Mouse (Mus musculus): Measurements from ENCODE around the gene H2-T24. TPM values are rescaled to one million over a fixed set of nuclear protein-coding genes. Genes with fewer than 3 reads are reported as not detected.
A peak's percentile ranks its signal among the peaks of the same experiment; 100 is the strongest.
"Not testable (repeated sequence)": the region's sequence is repeated elsewhere in the genome, so short reads cannot be mapped to it uniquely, and the experiment has no call there.

The H2-T24 gene
- polyA plus RNA-seq, 1 experiment = 56.0 TPM

DNA sequence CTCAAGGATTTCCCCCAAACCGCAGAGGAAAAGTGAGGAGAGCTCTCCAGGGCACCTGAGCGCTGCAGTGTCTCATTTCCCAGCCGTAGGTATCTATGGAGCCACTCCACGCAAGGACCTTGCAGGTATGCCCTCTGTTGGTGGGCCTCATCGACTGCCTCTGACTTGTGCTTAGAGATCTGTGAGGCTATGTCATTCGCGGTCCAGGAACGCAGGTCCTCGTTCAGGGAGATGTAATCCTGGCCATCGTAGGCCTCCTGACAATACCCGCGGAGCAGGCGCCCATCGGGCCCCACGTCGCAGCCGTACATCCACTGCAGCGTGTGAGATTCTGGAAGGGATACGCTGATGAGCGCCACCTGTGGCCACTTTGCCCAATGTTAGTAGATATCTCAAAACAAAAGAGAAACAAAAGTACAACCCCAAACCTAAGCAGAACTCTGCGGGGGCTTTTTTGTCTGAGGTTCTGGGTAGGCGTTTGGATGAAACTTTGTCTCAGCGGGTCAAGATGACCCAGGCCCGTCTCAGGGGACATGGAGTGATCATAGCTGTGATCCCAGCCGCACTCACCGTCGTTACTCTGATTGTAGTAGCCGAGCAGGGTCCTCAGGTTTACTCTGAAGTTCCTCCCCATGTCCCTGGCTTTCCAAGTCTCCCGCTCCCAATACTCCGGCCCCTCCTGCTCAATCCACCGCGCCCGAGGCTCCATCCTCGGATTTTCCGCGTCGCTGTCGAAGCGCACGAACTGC is 11.4 kb upstream of the H2-T24 start:
- peak overlapping the region; percentile 19; the same call in 1 of the 2 replicates for H3K27ac ChIP-seq (ENCODE audit: insufficient read depth, low read depth, low read length)
- peak overlapping the region; percentile 75 for H3K4me3 ChIP-seq (ENCODE audit: insufficient read depth, low read length)
- peak; percentile 30; the same call in 1 of the 2 replicates for TF ChIP-seq CTCF (IDR thresholded peaks at IDR 0.05; ENCODE audit: low read depth, low read length)
- H3K4me1 ChIP-seq (ENCODE audit: control insufficient read depth, insufficient read depth, low read length) = not testable (repeated sequence)

DNA sequence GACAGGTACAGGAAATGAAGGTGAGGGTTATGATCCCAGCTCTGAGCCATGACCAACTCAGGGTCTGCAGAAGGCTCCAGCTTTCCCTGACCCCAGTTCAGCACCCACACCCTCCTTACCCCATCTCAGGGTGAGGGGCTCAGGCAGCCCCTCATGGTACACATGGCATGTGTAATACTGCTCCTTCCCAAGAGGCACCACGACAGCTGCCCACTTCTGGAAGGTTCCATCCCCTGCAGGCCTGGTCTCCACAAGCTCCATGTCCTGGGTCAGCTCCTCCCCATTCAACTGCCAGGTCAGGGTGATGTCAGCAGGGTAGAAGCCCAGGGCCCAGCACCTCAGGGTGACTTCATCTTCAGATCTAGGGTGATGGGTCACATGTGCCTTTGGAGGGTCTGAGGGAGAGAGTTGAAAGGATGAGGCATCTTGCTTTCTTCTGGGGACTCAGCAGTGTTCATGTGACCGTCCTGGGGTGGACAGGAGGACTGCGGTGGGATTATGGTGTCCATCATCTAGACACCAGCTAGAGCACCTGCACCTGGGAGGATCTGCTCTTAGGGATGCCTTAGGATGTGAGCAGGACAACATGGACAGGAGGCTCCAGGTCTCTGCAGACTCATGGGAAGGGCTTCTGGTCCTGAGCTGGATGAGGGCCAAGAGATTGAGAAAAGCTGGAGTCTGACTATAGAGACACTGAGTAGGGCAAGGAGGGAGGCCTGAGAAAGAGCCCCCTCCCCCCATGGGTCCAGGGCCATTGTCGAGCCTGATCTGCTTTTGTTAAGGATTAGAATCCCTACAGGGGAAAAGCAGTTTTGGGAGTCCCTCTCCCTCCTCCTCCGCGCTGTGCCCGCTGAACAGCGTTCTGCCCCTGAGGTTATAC is 10.6 kb upstream of the H2-T24 start:
- H3K27ac ChIP-seq (ENCODE audit: insufficient read depth, low read depth, low read length); H3K4me1 ChIP-seq (ENCODE audit: control insufficient read depth, insufficient read depth, low read length): not testable (repeated sequence)
- peak overlapping the region; percentile 75; the same call in 1 of the 2 replicates for H3K4me3 ChIP-seq (ENCODE audit: insufficient read depth, low read length)

DNA sequence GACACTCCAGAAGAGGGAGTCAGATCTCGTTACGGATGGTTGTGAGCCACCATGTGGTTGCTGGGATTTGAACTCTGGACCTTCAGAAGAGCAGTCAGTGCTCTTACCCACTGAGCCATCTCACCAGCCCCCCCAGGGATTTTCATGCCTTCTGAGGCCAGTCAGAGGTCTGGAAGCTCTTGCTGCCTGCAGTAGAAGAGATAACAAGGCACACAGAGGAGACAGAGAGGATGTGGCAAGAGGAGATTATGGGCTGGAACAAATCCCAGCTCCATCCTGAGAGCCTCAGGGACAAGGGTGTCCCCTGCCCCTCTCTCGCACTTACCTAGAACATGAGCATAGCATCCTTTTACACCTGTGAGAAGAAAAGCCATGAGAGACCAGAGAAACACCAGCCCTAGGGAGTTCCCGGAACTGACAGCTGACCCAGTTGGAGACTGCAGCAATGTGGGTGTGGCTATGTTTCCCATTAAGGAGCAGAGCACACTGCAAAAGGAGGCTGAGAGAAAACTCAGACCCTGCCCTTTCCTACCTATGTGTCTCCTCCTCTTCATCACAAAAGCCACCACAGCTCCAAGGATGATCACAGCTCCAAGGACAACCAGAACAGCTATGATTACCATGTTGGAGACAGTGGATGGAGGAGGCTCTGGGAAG is 9.8 kb upstream of the H2-T24 start:
- not testable (repeated sequence) for H3K4me1 ChIP-seq (ENCODE audit: control insufficient read depth, insufficient read depth, low read length); H3K4me3 ChIP-seq (ENCODE audit: insufficient read depth, low read length); H3K27ac ChIP-seq (ENCODE audit: insufficient read depth, low read depth, low read length)

DNA sequence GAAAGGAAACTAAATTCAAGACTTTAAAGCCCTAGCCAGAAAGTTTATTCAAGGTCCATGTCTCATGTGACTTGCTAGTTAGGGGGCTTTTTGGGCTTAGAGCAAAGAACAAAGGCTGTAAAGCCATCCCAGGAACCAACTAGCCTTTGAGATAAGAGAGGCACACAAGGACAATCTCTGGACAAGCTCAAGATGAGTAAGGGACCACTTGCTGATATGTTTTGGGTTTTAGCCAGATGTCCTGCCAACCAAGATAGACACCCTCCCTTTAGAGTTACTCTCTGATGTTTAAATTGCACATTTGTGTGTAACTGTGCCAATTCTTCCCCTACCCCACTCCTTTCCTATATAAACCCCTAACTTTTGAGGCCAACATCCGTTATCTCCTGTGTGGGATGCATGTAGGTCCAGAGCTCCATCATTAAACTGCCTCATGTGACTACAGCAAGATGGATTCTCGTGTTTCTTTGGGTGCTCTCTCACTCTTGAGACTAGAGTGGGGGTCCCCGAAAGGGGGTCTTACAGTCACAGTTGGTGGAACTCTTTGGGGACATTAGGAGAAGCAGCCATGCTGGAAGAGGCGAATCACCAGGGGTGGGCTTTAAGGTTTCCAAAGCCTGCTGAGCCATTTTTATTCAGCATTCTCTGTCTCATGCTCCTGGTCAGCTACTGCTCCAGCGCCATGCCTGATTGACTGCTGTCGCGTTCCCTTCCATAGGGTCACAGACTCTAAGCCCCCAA is 8.7 kb upstream of the H2-T24 start:
- Histone ChIP-seq H3K4me3 (ENCODE audit: insufficient read depth, low read length) (no peak overlapping the region), H3K4me1 (ENCODE audit: control insufficient read depth, insufficient read depth, low read length) (peaks cover 14% of the 10 kb centered on the region), H3K27ac (ENCODE audit: insufficient read depth, low read depth, low read length) (no peak overlapping the region)
- no peak for TF ChIP-seq CTCF (IDR thresholded peaks at IDR 0.05; ENCODE audit: low read depth, low read length)

DNA sequence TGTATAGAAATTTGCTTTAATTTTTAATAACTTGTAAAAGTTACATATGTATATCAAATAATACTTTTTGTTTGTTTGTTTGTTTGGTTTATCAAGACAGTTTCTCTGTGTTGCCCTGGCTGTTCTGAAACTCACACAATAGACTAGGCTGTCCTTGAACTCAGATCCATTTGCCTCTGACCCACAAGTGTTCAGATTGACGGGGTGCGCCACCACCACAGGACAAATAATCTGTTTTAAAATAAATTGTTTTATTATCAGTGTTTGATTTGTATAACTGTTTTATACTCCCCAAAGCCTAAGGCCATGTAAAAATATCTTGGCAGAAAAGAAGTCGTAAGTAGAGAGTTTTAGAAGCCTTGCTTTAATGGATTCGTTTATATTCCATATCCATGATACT is 7.3 kb upstream of the H2-T24 start:
- no peak overlapping the region for H3K27ac ChIP-seq (ENCODE audit: insufficient read depth, low read depth, low read length)
- TF ChIP-seq CTCF (IDR thresholded peaks at IDR 0.05; ENCODE audit: low read depth, low read length) (no peak), POLR2A (IDR thresholded peaks at IDR 0.05; ENCODE audit: borderline replicate concordance, low read depth, low read length) (no peak)
- H3K4me3 ChIP-seq (ENCODE audit: insufficient read depth, low read length) = no peak overlapping the region
- peaks cover 25% of the 10 kb centered on the region for H3K4me1 ChIP-seq (ENCODE audit: control insufficient read depth, insufficient read depth, low read length)

DNA sequence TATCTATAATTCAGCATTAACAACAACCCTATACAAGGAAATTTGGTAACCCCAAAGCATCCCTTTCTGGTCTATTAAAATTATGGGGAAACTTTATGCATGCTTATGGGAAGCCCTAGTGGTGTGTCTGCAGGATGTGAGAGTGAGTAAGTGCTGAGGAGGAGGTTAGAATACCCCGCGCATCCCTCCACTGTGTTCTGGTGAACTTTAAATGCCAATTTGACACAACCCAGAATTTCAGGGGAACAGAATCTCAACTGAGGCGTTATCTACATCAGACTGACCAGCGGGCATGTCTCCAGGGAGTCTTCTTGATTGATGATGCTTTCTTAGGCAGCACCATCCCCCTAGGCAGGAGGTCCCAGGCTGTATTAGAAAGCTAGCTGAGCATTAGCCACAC is 5.5 kb upstream of the H2-T24 start:
- Histone ChIP-seq H3K4me1 (ENCODE audit: control insufficient read depth, insufficient read depth, low read length) (peaks cover 31% of the 10 kb centered on the region), H3K27ac (ENCODE audit: insufficient read depth, low read depth, low read length) (no peak overlapping the region), H3K4me3 (ENCODE audit: insufficient read depth, low read length) (no peak overlapping the region)
- TF ChIP-seq POLR2A (IDR thresholded peaks at IDR 0.05; ENCODE audit: borderline replicate concordance, low read depth, low read length) = no peak
- TF ChIP-seq CTCF (IDR thresholded peaks at IDR 0.05; ENCODE audit: low read depth, low read length) = no peak

DNA sequence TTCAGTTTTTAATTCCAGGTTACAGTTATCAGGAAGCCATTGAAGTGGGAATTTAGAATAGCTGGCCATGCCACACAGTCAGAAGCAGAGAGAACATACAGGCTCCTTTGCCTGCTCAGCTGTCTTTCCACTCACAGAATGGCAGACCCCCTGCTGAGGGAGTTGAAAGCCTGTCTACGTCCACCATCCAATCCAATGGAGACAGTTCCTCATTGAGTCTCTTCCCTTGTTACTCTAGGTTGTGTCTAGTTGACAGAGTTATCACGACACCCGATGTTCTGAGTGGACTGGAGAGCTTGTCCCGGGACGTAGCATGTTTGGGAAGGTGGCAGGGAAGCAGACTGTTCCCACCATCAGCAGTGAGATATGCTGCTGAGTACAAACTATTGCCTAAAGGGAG is 4.8 kb upstream of the H2-T24 start:
- no peak overlapping the region for H3K4me3 ChIP-seq (ENCODE audit: insufficient read depth, low read length)
- H3K27ac ChIP-seq (ENCODE audit: insufficient read depth, low read depth, low read length) = no peak overlapping the region
- TF ChIP-seq POLR2A (IDR thresholded peaks at IDR 0.05; ENCODE audit: borderline replicate concordance, low read depth, low read length) (no peak), CTCF (IDR thresholded peaks at IDR 0.05; ENCODE audit: low read depth, low read length) (no peak)

DNA sequence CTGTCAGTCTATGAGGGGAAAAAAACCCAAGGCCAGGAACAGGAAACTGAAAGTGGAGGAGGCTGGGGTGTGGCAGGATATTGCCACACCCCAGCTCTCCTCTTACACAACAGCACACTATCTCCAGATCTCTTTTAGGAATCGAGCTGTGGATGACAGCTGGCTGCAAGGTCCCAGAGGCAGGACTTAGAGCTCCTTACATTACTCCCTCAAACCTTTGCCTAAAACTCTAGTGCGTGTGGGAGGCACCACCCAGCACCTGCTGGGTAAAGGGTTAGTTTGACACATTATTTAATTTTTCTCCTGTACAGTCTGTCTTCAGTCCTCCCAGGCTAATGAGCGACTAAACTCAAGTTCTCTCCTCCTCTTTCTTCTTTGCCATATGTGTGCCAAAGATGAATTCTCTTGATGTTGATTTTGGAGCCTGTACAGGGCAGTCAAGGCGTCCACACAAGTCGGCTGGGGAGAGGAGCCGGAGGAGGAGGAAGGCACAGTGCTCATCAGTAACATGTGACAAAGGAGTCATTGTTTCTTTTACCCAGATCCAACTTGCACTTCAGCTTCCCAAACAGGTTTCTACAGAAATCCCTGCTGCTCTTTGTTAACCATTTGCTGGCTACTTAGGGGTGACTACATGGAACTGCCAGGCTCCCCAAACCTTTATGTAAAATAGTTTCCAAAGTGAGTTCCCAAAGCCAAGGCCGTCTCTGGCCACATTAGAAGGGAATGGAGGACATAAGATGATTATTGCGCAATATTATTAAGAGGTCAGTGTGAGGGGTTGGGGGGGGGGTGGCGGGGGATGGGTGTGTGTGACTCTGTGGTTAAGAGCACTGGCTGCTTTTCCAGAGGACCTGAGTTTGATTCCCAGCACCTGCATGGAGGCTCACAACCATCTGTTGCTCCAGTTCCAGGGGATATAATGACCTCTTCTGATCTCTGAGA is 3.6 kb upstream of the H2-T24 start:
- Histone ChIP-seq H3K4me3 (ENCODE audit: insufficient read depth, low read length) (peak overlapping the region; percentile 39), H3K27ac (ENCODE audit: insufficient read depth, low read depth, low read length) (peak overlapping the region; percentile 98), H3K4me1 (ENCODE audit: control insufficient read depth, insufficient read depth, low read length) (peaks cover 35% of the 10 kb centered on the region)
- TF ChIP-seq CTCF (IDR thresholded peaks at IDR 0.05; ENCODE audit: low read depth, low read length) = no peak
- no peak for TF ChIP-seq POLR2A (IDR thresholded peaks at IDR 0.05; ENCODE audit: borderline replicate concordance, low read depth, low read length)

More for the DNA sequence above, 4.8 kb upstream of the H2-T24 start:
- H3K4me1 ChIP-seq (ENCODE audit: control insufficient read depth, insufficient read depth, low read length) = peaks cover 32% of the 10 kb centered on the region

DNA sequence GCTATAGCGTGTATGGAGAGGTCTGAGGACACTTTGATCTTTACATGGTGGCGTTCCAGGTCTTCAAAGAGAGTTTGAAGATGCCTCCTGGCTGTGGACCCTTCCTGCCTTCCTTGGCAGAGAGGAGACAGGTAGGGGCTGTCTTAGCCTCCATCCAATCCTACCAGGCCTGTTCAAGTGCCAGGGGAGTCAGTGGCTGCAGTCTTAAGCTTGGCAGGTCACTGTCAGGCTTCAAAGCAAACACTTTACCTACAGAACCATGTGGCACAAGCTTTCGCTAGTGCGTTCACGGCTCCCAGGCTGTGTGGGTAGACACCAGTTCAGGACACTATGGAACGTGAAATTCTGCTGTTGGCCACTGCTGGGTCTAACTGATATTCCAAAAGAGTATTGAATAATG is 2.6 kb upstream of the H2-T24 start:
- peak overlapping the region; percentile 55; the same call in 1 of the 2 replicates for H3K27ac ChIP-seq (ENCODE audit: insufficient read depth, low read depth, low read length)
- peaks cover 35% of the 10 kb centered on the region for H3K4me1 ChIP-seq (ENCODE audit: control insufficient read depth, insufficient read depth, low read length)
- H3K4me3 ChIP-seq (ENCODE audit: insufficient read depth, low read length) = no peak overlapping the region
- TF ChIP-seq POLR2A (IDR thresholded peaks at IDR 0.05; ENCODE audit: borderline replicate concordance, low read depth, low read length) (no peak), CTCF (IDR thresholded peaks at IDR 0.05; ENCODE audit: low read depth, low read length) (no peak)
